Mouse (Mus musculus) liver, postnatal 0 days (tissue): ENCODE results near the gene Efna1.

ENCODE experiments used
- CTCF ChIP-seq: sonication (generic); IDR thresholded peaks from 2 replicates; pipeline ENCODE4 v1.5.1; 2016; ENCODE audit warnings: antibody characterized with exemption, low read depth
- EP300 ChIP-seq: IDR thresholded peaks from 2 replicates; pipeline ENCODE4 v1.6.1; 2016; ENCODE audit warnings: antibody characterized with exemption, low read depth, mild to moderate bottlenecking

- TF ChIP-seq CTCF (peak; percentile 88), EP300 (no peak)
Measured at GRCm38 (mm10) chr3:89308089-89308488, 27.1 kb upstream of the Efna1 start.
